Mouse (Mus musculus): ENCODE measurements around the gene Capzb. TPM values are rescaled to one million over a fixed set of nuclear protein-coding genes. Genes with fewer than 3 reads are reported as not detected.

The Capzb gene
- polyA plus RNA-seq, 1 experiment from 2014 or later, result 415 TPM

- Histone ChIP-seq H3K9me3 (ENCODE audit: low read length) (no peaks in the 10 kb centered on the region), H3K4me1 (ENCODE audit: insufficient read depth, low read length) (peaks cover 7% of the 10 kb centered on the region; the same call in 1 of the 2 replicates), H3K36me3 (ENCODE audit: insufficient read depth, low read length) (no peaks in the 10 kb centered on the region), H3K4me2 (replicated peaks; ENCODE audit: low read depth, low read length) (no peak overlapping the region), H3K4me3 (ENCODE audit: low read length) (no peak overlapping the region), H3K27ac (ENCODE audit: low read length) (peak overlapping the region; percentile 52; the same call in 1 of the 2 replicates), H3K9ac (replicated peaks; ENCODE audit: low read length) (no peak overlapping the region), H3K27me3 (ENCODE audit: insufficient read depth, low read length) (no peaks in the 10 kb centered on the region)
- WGBS, result 76% methylated on average over 7 of the region's 7 CpGs
- no peak for ATAC-seq (ENCODE audit: low FRiP score, low TSS enrichment)
These were observed 142.8 kb downstream of the Capzb start for GRCm38 (mm10) chr4:139335507-139335906.

- ATAC-seq (ENCODE audit: low FRiP score, low TSS enrichment), result peak; percentile 78
These were observed 144.3 kb downstream of the Capzb start for GRCm38 (mm10) chr4:139336822-139337483.

GRCm38 (mm10) chr4:139338145-139338544 is 145.4 kb downstream of the Capzb start:
- no peaks in the 10 kb centered on the region for H3K9me3 ChIP-seq (ENCODE audit: low read length)
- ATAC-seq (ENCODE audit: low FRiP score, low TSS enrichment), result no peak
- H3K27ac ChIP-seq (ENCODE audit: low read length), result no peak overlapping the region
- H3K4me3 ChIP-seq (ENCODE audit: low read length), result no peak overlapping the region
- WGBS, result 49% methylated on average over 33 of the region's 33 CpGs
- no peak overlapping the region for H3K4me2 ChIP-seq (replicated peaks; ENCODE audit: low read depth, low read length)
- H3K27me3 ChIP-seq (ENCODE audit: insufficient read depth, low read length), result no peaks in the 10 kb centered on the region
- H3K4me1 ChIP-seq (ENCODE audit: insufficient read depth, low read length), result peaks cover 7% of the 10 kb centered on the region; the same call in 1 of the 2 replicates
- no peak overlapping the region for H3K9ac ChIP-seq (replicated peaks; ENCODE audit: low read length)
- no peaks in the 10 kb centered on the region for H3K36me3 ChIP-seq (ENCODE audit: insufficient read depth, low read length)

More at GRCm38 (mm10) chr4:139336822-139337483, 144.3 kb downstream of the Capzb start:
- 22% methylated on average over 24 of the region's 24 CpGs for WGBS
- peaks cover 7% of the 10 kb centered on the region; the same call in 1 of the 2 replicates for H3K4me1 ChIP-seq (ENCODE audit: insufficient read depth, low read length)
- no peaks in the 10 kb centered on the region for H3K27me3 ChIP-seq (ENCODE audit: insufficient read depth, low read length)
- 0 out of 2 replicates have a peak overlapping the region, but pooled peaks have one; percentile 38 for H3K27ac ChIP-seq (ENCODE audit: low read length)
- H3K9me3 ChIP-seq (ENCODE audit: low read length), result no peaks in the 10 kb centered on the region
- no peaks in the 10 kb centered on the region for H3K36me3 ChIP-seq (ENCODE audit: insufficient read depth, low read length)
- H3K4me3 ChIP-seq (ENCODE audit: low read length), result peak overlapping the region; percentile 36
- peak overlapping the region; percentile 57; the same call in 1 of the 2 replicates for H3K9ac ChIP-seq (replicated peaks; ENCODE audit: low read length)
- peak overlapping the region; percentile 57 for H3K4me2 ChIP-seq (replicated peaks; ENCODE audit: low read depth, low read length)

GRCm38 (mm10) chr4:139340835-139341234 is 148.1 kb downstream of the Capzb start:
- H3K4me1 ChIP-seq (ENCODE audit: insufficient read depth, low read length), result peaks cover 7% of the 10 kb centered on the region; the same call in 1 of the 2 replicates
- H3K27ac ChIP-seq (ENCODE audit: low read length), result no peak overlapping the region
- H3K36me3 ChIP-seq (ENCODE audit: insufficient read depth, low read length), result 0 out of 2 replicates have a peak, but pooled peaks cover 6% of the 10 kb centered on the region
- H3K4me2 ChIP-seq (replicated peaks; ENCODE audit: low read depth, low read length), result no peak overlapping the region
- no peaks in the 10 kb centered on the region for H3K9me3 ChIP-seq (ENCODE audit: low read length)
- ATAC-seq (ENCODE audit: low FRiP score, low TSS enrichment), result no peak
- H3K27me3 ChIP-seq (ENCODE audit: insufficient read depth, low read length), result no peaks in the 10 kb centered on the region
- no peak overlapping the region for H3K9ac ChIP-seq (replicated peaks; ENCODE audit: low read length)
- no peak overlapping the region for H3K4me3 ChIP-seq (ENCODE audit: low read length)
- WGBS, result 83% methylated on average over 4 of the region's 4 CpGs

Small RNAs within 50 kb of the gene (microRNA-seq; reads per million reads assigned to microRNA genes)
- gene Gm24245 (2.8 reads per million, percentile 13 among the genes with 10 or more reads in this experiment), gene Gm25732 (1.6 reads per million, percentile 3 among the genes with 10 or more reads in this experiment)

Other genes starting within 250 kb of the Capzb start
- 9.8 and 11.0 TPM in 2 replicates for gene Rnf186, start 225.8 kb upstream of the Capzb start, polyA plus RNA-seq (2015; fragmentation: Nextera tagmentation; extraction: Ambion mirVana)
- 8.8 and 8.9 TPM in 2 replicates for gene Tmco4, start 220.0 kb upstream of the Capzb start, polyA plus RNA-seq (2015; fragmentation: Nextera tagmentation; extraction: Ambion mirVana)
- gene Htr6, start 117.3 kb upstream of the Capzb start, polyA plus RNA-seq (2015; fragmentation: Nextera tagmentation; extraction: Ambion mirVana), result 0.12 and 0.15 TPM in 2 replicates
- gene Nbl1, start 99.9 kb upstream of the Capzb start, polyA plus RNA-seq (2015; fragmentation: Nextera tagmentation; extraction: Ambion mirVana), result 27.6 and 31.1 TPM in 2 replicates
- gene Minos1, start 61.8 kb upstream of the Capzb start, polyA plus RNA-seq (2015; fragmentation: Nextera tagmentation; extraction: Ambion mirVana), result 470 and 478 TPM in 2 replicates
- gene Pqlc2, start 117.8 kb downstream of the Capzb start, polyA plus RNA-seq (2015; fragmentation: Nextera tagmentation; extraction: Ambion mirVana), result 16.9 and 17.6 TPM in 2 replicates
- 201 and 210 TPM in 2 replicates for gene Akr7a5, start 117.8 kb downstream of the Capzb start, polyA plus RNA-seq (2015; fragmentation: Nextera tagmentation; extraction: Ambion mirVana)
- gene Mrto4, start 159.7 kb downstream of the Capzb start, polyA plus RNA-seq (2015; fragmentation: Nextera tagmentation; extraction: Ambion mirVana), result 122 and 123 TPM in 2 replicates
- 27.6 and 32.7 TPM in 2 replicates for gene Emc1, start 159.7 kb downstream of the Capzb start, polyA plus RNA-seq (2015; fragmentation: Nextera tagmentation; extraction: Ambion mirVana)
- gene Ubr4, start 159.7 kb downstream of the Capzb start, polyA plus RNA-seq (2015; fragmentation: Nextera tagmentation; extraction: Ambion mirVana), result 72.2 and 73.6 TPM in 2 replicates

All from kidney, embryonic 16.5 days (tissue).